Mouse (Mus musculus): ENCODE data around the gene Prap1. TPM values are rescaled to one million over a fixed set of nuclear protein-coding genes. Genes with fewer than 3 reads are reported as not detected.
"Not testable (repeated sequence)": the region's sequence is repeated elsewhere in the genome, so short reads cannot be mapped to it uniquely, and the experiment has no call there.

The Prap1 gene
- polyA plus RNA-seq, 1 experiment from 2014 or later: 0.28 TPM

DNA sequence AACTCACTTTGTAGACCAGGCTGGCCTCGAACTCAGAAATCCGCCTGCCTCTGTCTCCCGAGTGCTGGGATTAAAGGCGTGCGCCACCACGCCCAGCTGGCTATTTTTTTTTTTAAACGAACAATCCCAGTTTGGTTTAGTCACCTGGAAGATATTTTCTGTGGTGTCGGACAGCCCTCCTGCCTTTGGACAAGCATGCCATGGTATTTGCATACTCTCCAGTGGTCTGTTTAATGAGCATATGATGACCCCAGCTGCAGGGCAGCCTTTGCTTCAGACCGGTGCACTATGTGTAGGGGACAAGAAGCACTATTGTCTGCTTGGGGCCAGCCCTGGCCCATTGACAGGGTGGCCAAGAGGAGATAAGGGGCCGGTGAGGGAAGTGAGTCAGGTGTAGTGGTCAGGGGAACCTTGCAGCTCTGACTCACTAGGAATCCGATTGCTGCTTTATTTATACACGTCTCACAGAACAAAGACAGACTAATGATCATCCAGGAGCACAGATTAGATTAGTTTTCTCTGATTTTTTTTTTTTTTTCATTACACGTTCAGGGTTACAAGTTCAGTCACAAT lies 28.2 kb downstream of the Prap1 start:
- no peak overlapping the region for H3K4me3 ChIP-seq (replicated peaks)
- H3K9me3 ChIP-seq (replicated peaks): no peaks in the 10 kb centered on the region
- no peak overlapping the region for H3K27ac ChIP-seq (replicated peaks)
- H3K4me2 ChIP-seq (replicated peaks): no peak overlapping the region
- H3K27me3 ChIP-seq: 0 out of 2 replicates have a peak, but pooled peaks cover 3% of the 10 kb centered on the region
- no peak for ATAC-seq (ENCODE audit: insufficient number of reproducible peaks, low FRiP score, low TSS enrichment, low read depth)
- no peak overlapping the region for H3K9ac ChIP-seq
- peaks cover 9% of the 10 kb centered on the region; the same call in 1 of the 2 replicates for H3K4me1 ChIP-seq
- 73% methylated on average over 13 of the region's 13 CpGs for WGBS
- H3K36me3 ChIP-seq: no peaks in the 10 kb centered on the region

- 33% methylated on average over 4 of the region's 4 CpGs for WGBS
- no peak overlapping the region for H3K9ac ChIP-seq
- H3K4me3 ChIP-seq (replicated peaks): no peak overlapping the region
- ATAC-seq (ENCODE audit: insufficient number of reproducible peaks, low FRiP score, low TSS enrichment, low read depth): no peak
- no peaks in the 10 kb centered on the region for H3K9me3 ChIP-seq (replicated peaks)
- peaks cover 16% of the 10 kb centered on the region for H3K4me1 ChIP-seq
- H3K4me2 ChIP-seq (replicated peaks): no peak overlapping the region
- no peaks in the 10 kb centered on the region for H3K36me3 ChIP-seq
- 0 out of 2 replicates have a peak, but pooled peaks cover 3% of the 10 kb centered on the region for H3K27me3 ChIP-seq
- H3K27ac ChIP-seq (replicated peaks): no peak overlapping the region
These were observed 29.6 kb downstream of the Prap1 start for GRCm38 (mm10) chr7:140122765-140123164.

DNA sequence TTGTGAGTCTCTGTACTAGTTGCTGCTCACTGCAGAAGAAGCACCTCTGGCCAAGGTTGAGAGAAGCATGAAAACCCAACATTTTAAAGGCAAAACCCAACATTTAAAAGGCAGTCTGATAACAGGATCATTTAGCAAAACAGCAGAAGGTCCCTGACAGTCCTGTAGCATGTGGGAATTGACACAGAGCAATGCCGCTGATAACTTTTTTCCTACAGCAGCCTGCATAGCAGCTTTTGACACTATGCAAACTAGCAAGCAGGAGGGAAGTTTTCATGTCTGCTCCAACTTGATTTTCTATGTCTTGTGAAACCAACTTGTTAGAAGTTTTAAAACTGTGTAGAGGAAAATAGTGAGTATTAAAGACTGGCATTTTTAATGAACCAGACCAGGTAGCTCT lies 31.2 kb downstream of the Prap1 start:
- Histone ChIP-seq H3K4me3 (replicated peaks) (no peak overlapping the region), H3K4me2 (replicated peaks) (no peak overlapping the region), H3K36me3 (0 out of 2 replicates have a peak, but pooled peaks cover 5% of the 10 kb centered on the region), H3K9ac (no peak overlapping the region), H3K27me3 (0 out of 2 replicates have a peak, but pooled peaks cover 3% of the 10 kb centered on the region), H3K4me1 (peaks cover 16% of the 10 kb centered on the region), H3K27ac (replicated peaks) (no peak overlapping the region), H3K9me3 (replicated peaks) (no peaks in the 10 kb centered on the region)
- WGBS: 93% methylated on average over 1 of the region's 1 CpGs
- ATAC-seq (ENCODE audit: insufficient number of reproducible peaks, low FRiP score, low TSS enrichment, low read depth): no peak

DNA sequence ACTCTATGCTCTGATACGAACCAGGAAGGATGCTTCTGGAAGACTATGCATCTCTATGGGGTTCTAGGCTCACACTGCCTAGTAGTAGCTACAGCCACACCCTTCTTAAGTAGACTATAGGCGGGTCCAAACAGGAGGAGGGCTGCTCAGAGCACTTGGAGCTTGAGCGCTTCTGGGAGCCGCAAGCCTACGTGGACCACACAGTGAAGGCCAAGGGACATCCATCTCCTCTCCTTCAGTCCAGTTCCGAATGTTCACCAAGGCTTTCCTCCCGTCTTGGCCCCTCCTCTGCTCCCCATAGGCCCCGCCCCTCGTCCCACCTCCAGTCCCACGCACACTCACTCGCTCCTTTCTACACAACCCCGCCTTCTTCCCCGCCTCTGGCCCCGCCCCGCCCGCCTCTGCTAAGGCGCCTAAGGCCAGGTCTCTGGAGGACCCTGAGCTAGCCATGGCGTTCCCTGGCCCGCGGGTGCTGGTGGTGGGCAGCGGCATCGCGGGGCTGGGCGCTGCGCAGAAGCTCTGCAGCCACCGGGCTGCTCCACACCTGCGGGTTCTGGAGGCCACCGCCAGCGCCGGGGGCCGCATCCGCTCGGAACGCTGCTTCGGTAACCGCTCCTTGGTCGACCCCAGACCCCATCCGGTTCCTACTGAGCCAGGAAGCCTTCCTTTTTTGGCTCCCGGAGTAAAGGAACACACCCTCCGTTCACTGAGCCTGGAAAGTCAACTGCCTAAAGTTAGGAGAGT lies 32.3 kb downstream of the Prap1 start:
- H3K27ac ChIP-seq (replicated peaks): 0 out of 2 replicates have a peak overlapping the region, but pooled peaks have one; percentile 31
- H3K36me3 ChIP-seq: peaks cover 15% of the 10 kb centered on the region
- H3K4me1 ChIP-seq: peaks cover 16% of the 10 kb centered on the region
- H3K9me3 ChIP-seq (replicated peaks): no peaks in the 10 kb centered on the region
- ATAC-seq (ENCODE audit: insufficient number of reproducible peaks, low FRiP score, low TSS enrichment, low read depth): peak; percentile 97
- H3K27me3 ChIP-seq: 0 out of 2 replicates have a peak, but pooled peaks cover 3% of the 10 kb centered on the region
- WGBS: 2% methylated on average over 40 of the region's 40 CpGs
- peak overlapping the region; percentile 93 for H3K9ac ChIP-seq
- H3K4me3 ChIP-seq (replicated peaks): peak overlapping the region; percentile 91
- peak overlapping the region; percentile 74 for H3K4me2 ChIP-seq (replicated peaks)

- H3K4me3 ChIP-seq (replicated peaks): peak overlapping the region; percentile 91
- H3K4me1 ChIP-seq: peaks cover 16% of the 10 kb centered on the region
- peak overlapping the region; percentile 93 for H3K9ac ChIP-seq
- no peaks in the 10 kb centered on the region for H3K9me3 ChIP-seq (replicated peaks)
- H3K27me3 ChIP-seq: 0 out of 2 replicates have a peak, but pooled peaks cover 3% of the 10 kb centered on the region
- peaks cover 20% of the 10 kb centered on the region for H3K36me3 ChIP-seq
- ATAC-seq (ENCODE audit: insufficient number of reproducible peaks, low FRiP score, low TSS enrichment, low read depth): no peak
- peak overlapping the region; percentile 74 for H3K4me2 ChIP-seq (replicated peaks)
- WGBS: 4% methylated on average over 5 of the region's 5 CpGs
- 0 out of 2 replicates have a peak overlapping the region, but pooled peaks have one; percentile 31 for H3K27ac ChIP-seq (replicated peaks)
These were observed 32.8 kb downstream of the Prap1 start for GRCm38 (mm10) chr7:140126022-140126350.

- Histone ChIP-seq H3K27ac (replicated peaks) (no peak overlapping the region), H3K4me2 (replicated peaks) (0 out of 2 replicates have a peak overlapping the region, but pooled peaks have one; percentile 19), H3K9me3 (replicated peaks) (no peaks in the 10 kb centered on the region), H3K36me3 (peaks cover 20% of the 10 kb centered on the region), H3K27me3 (no peaks in the 10 kb centered on the region), H3K9ac (no peak overlapping the region), H3K4me3 (replicated peaks) (no peak overlapping the region), H3K4me1 (peaks cover 16% of the 10 kb centered on the region)
- WGBS: 74% methylated on average over 3 of the region's 3 CpGs
- no peak for ATAC-seq (ENCODE audit: insufficient number of reproducible peaks, low FRiP score, low TSS enrichment, low read depth)
These were observed 33.7 kb downstream of the Prap1 start for GRCm38 (mm10) chr7:140126934-140127333.

DNA sequence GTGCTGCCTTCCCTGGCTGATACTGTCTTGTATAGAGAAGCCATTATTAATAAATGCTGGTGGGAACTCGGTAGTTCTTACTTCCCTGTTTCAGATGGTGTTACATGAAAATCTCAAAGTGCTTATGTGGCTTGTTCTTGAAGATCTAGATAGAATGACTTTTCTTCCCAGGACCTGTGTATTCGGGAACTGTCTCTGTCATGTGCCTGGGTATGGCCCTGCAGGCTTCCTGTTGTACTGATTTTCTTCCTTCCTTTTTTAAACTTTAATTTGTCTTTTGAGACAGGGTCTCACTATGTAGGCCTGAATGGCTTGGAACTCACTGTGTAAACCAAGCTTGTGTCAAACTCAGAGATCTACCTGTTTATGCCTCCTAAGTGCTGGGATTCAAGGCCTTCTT lies 34.7 kb downstream of the Prap1 start:
- H3K4me3 ChIP-seq (replicated peaks): no peak overlapping the region
- H3K9me3 ChIP-seq (replicated peaks): no peaks in the 10 kb centered on the region
- ATAC-seq (ENCODE audit: insufficient number of reproducible peaks, low FRiP score, low TSS enrichment, low read depth): no peak
- peaks cover 20% of the 10 kb centered on the region for H3K36me3 ChIP-seq
- H3K27me3 ChIP-seq: no peaks in the 10 kb centered on the region
- WGBS: 87% methylated on average over 2 of the region's 2 CpGs
- H3K4me1 ChIP-seq: peaks cover 16% of the 10 kb centered on the region
- no peak overlapping the region for H3K9ac ChIP-seq
- no peak overlapping the region for H3K27ac ChIP-seq (replicated peaks)
- no peak overlapping the region for H3K4me2 ChIP-seq (replicated peaks)

- H3K4me2 ChIP-seq (replicated peaks); H3K9ac ChIP-seq; H3K4me3 ChIP-seq (replicated peaks); ATAC-seq (ENCODE audit: insufficient number of reproducible peaks, low FRiP score, low TSS enrichment, low read depth); H3K27me3 ChIP-seq; H3K9me3 ChIP-seq (replicated peaks); H3K4me1 ChIP-seq; H3K27ac ChIP-seq (replicated peaks): not testable (repeated sequence)
- peaks cover 29% of the 10 kb centered on the region for H3K36me3 ChIP-seq
- 83% methylated on average over 7 of the region's 7 CpGs for WGBS
These were observed 39.0 kb downstream of the Prap1 start for GRCm38 (mm10) chr7:140132184-140132583.

GRCm38 (mm10) chr7:140134033-140134432 lies 40.8 kb downstream of the Prap1 start:
- not testable (repeated sequence) for H3K4me1 ChIP-seq; H3K27me3 ChIP-seq; H3K9me3 ChIP-seq (replicated peaks); H3K4me3 ChIP-seq (replicated peaks); H3K4me2 ChIP-seq (replicated peaks); H3K27ac ChIP-seq (replicated peaks); ATAC-seq (ENCODE audit: insufficient number of reproducible peaks, low FRiP score, low TSS enrichment, low read depth); H3K9ac ChIP-seq
- peaks cover 24% of the 10 kb centered on the region for H3K36me3 ChIP-seq
- 94% methylated on average over 7 of the region's 7 CpGs for WGBS

DNA sequence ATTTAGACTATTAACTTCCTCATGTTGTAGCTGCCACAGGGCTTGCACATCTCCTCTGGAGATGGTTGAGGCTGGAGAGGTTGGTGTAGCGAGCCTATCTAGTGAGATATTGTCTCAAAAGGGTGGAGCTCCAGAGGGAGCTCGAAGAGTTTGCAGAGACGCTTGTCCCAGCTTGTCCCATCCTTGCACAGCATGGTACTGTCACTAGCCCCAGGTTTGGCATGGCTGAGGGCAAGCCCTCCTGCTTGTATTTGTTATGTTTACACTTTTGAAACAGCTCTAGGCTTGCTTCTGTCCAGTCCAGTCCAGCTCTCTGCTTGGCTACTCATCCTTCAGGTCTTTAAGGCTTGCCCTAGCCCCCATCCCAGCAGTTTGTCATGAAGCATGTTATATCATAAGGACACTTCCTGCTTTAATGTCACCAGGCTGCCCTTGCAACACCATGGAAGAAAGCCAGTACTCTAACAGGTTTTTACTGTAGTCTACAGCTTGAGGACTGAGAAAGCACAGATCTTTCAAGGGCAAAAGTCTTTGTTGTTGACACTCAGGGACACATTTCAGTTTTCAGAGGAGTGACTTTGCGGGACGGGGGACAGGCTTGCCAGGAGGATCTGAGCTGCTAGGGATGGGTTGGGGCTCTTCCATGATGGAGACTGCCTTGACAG lies 42.0 kb downstream of the Prap1 start:
- 78% methylated on average over 5 of the region's 5 CpGs for WGBS
- Histone ChIP-seq H3K4me1 (peaks cover 4% of the 10 kb centered on the region; the same call in 1 of the 2 replicates), H3K4me2 (replicated peaks) (no peak overlapping the region), H3K9me3 (replicated peaks) (no peaks in the 10 kb centered on the region), H3K27ac (replicated peaks) (no peak overlapping the region), H3K36me3 (peaks cover 17% of the 10 kb centered on the region), H3K9ac (no peak overlapping the region), H3K27me3 (no peaks in the 10 kb centered on the region), H3K4me3 (replicated peaks) (no peak overlapping the region)
- ATAC-seq (ENCODE audit: insufficient number of reproducible peaks, low FRiP score, low TSS enrichment, low read depth): no peak
